Mouse (Mus musculus) bone marrow macrophage, adult 2 months (primary cell): ENCODE measurements around the gene Gm20388.

ENCODE experiments used
- CTCF ChIP-seq: IDR thresholded peaks from 2 replicates; pipeline ENCODE4 v1.5.1; 2012; ENCODE audit warnings: low read depth, mild to moderate bottlenecking, low read length, moderate library complexity
- POLR2A ChIP-seq: IDR thresholded peaks from 2 replicates; pipeline ENCODE4 v1.6.1; 2012; ENCODE audit warnings: mild to moderate bottlenecking, low read depth, low read length, borderline replicate concordance

DNA sequence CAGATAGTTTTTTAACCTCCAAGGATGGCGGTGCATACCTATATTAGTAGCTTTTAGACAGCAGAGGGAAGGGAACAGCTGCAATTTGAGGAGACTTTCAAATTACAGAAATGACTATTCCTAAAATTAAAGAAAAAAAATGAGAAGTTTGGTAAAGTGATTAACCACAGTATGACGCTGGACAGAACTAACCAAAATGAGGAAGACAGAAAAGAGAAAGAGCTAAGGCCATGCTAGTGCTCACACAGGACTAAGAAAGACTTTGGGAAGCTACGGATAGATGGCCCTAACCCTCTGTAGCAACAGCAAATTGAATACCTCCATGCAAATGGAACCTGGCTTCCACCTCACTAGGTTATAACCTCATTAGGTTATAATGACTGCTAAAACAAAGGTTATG lies 3012.3 kb downstream of the Gm20388 start:
- TF ChIP-seq CTCF (no peak), POLR2A (no peak)
